Mouse (Mus musculus) C2C12 (cell line): ENCODE data around the gene Lef1. TPM values are rescaled to one million over a fixed set of nuclear protein-coding genes. Genes with fewer than 3 reads are reported as not detected.

Experiments used
- H3K27me3 ChIP-seq: one replicate; pipeline ENCODE4 v1.6.1; 2011; ENCODE audit not compliant: control insufficient read depth, insufficient read depth, insufficient read length
- H3K36me3 ChIP-seq: one replicate; pipeline ENCODE4 v1.6.1; 2011; ENCODE audit not compliant: control insufficient read depth, insufficient read depth
- H3K4me3 ChIP-seq: one replicate; pipeline ENCODE4 v1.5.1; 2011; ENCODE audit warnings: mild to moderate bottlenecking, control low read depth; ENCODE audit not compliant: poor library complexity, insufficient read depth, severe bottlenecking
- H3K79me2 ChIP-seq: one replicate; pipeline ENCODE4 v1.6.1; 2011; ENCODE audit not compliant: control insufficient read depth, insufficient read depth
- H3K79me3 ChIP-seq: one replicate; pipeline ENCODE4 v1.6.1; 2011; ENCODE audit warnings: low read depth, control low read depth
- H3ac ChIP-seq: one replicate; pipeline ENCODE3; 2011; ENCODE audit warnings: low read depth; ENCODE audit not compliant: control insufficient read depth, insufficient read length
- CEBPB ChIP-seq: IDR thresholded peaks from one replicate; pipeline ENCODE4 v1.6.1; 2011; ENCODE audit warnings: low read depth, mild to moderate bottlenecking, control low read depth, moderate library complexity
- CTCF ChIP-seq: IDR thresholded peaks from one replicate; pipeline ENCODE4 v1.5.1; 2011; ENCODE audit not compliant: control insufficient read depth, insufficient read depth, insufficient read length
- FOSL1 ChIP-seq: IDR thresholded peaks from one replicate; pipeline ENCODE4 v1.8.0; 2011; ENCODE audit warnings: mild to moderate bottlenecking, low read length; ENCODE audit not compliant: poor library complexity, insufficient read depth, severe bottlenecking
- MAX ChIP-seq: IDR thresholded peaks from one replicate; pipeline ENCODE4 v1.6.1; 2011; ENCODE audit warnings: mild to moderate bottlenecking, control low read depth
- MYOD1 ChIP-seq: IDR thresholded peaks from one replicate; pipeline ENCODE4 v1.6.1; 2011; ENCODE audit warnings: low read depth; ENCODE audit not compliant: control insufficient read depth, insufficient read length
- MYOG ChIP-seq: IDR thresholded peaks from one replicate; pipeline ENCODE4 v1.6.1; 2011; ENCODE audit not compliant: control insufficient read depth, insufficient read length; ENCODE audit errors: extremely low read depth
- USF1 ChIP-seq: IDR thresholded peaks from one replicate; pipeline ENCODE4 v1.6.1; 2011; ENCODE audit warnings: low read depth, mild to moderate bottlenecking, control low read depth, moderate library complexity
- polyA plus RNA-seq: library from polyadenylated mRNA; unstranded; fragments of >200 nt; fragmentation: generic; extraction: Trizol; gene quantifications from one replicate; pipeline ENCODE4 v1.2.1, GENCODE M21; 2012; ENCODE audit warnings: missing spikeins

The Lef1 gene
- polyA plus RNA-seq, 1 experiment, result 4.6 TPM

DNA sequence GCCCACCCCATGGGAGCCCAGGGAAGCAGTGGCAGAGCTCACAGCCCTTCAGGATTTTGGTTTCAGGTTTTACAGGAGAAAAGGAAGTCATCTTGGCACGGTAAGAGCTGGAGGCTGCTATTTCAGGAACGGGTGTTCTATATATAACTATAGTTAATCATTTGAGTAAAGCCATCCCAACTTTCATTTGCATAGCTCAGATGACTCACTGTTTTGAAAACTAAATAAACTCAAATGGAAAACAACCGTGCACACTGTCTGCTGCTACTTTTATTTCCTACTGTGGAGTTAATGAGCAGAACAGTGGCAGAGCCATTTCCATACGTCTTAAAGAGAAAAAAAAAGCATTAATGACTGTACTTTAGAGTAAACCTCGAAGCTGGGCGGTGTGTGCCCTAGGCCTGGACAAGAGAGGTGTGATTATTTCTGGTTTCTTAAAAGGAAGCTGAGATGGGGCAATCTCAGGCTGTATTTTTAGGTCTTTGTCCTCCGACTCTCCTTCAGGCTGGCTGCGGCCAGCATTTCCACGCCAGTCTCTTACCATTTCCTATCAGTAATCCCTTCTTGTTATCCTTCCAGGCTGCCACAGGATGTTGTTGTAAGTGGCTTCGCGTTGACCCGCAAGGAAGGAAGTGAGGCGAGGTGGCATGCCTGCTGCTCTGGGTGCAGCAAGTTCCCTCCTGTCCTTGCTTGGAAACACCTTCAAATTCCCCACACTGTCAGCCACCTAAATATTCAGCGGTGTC is 29.2 kb downstream of the Lef1 start:
- TF ChIP-seq CEBPB (no peak), FOSL1 (no peak), CTCF (no peak), MAX (no peak), USF1 (no peak), MYOD1 (no peak), MYOG (no peak)
- no peaks in the 10 kb centered on the region for H3K36me3 ChIP-seq
- no peaks in the 10 kb centered on the region for H3K79me2 ChIP-seq
- H3K27me3 ChIP-seq, result no peaks in the 10 kb centered on the region
- no peak overlapping the region for H3ac ChIP-seq
- no peaks in the 10 kb centered on the region for H3K79me3 ChIP-seq
- no peak overlapping the region for H3K4me3 ChIP-seq

DNA sequence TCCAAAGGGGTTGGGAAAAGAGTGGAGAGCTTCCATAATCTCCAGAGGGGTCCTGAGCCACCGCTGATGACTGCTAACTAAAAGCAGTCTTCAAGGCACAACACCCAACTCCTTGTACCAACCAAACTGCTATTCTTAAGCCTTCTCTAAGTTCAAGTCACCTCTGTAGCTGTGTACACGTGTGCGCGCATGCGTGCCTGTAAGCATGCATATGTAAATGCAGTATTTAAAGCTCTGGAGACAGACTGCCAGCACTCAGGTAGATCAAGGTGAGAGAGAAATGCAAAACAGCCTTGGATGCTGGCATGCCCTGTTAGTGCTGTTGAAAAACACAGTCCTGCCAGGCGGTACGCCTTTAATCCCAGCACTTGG is 29.8 kb downstream of the Lef1 start:
- H3K27me3 ChIP-seq, result no peaks in the 10 kb centered on the region
- no peaks in the 10 kb centered on the region for H3K36me3 ChIP-seq
- H3K4me3 ChIP-seq, result no peak overlapping the region
- no peak overlapping the region for H3ac ChIP-seq
- TF ChIP-seq MYOG (no peak), FOSL1 (no peak), MAX (no peak), MYOD1 (no peak), USF1 (no peak)
- H3K79me2 ChIP-seq, result no peaks in the 10 kb centered on the region
- no peaks in the 10 kb centered on the region for H3K79me3 ChIP-seq

DNA sequence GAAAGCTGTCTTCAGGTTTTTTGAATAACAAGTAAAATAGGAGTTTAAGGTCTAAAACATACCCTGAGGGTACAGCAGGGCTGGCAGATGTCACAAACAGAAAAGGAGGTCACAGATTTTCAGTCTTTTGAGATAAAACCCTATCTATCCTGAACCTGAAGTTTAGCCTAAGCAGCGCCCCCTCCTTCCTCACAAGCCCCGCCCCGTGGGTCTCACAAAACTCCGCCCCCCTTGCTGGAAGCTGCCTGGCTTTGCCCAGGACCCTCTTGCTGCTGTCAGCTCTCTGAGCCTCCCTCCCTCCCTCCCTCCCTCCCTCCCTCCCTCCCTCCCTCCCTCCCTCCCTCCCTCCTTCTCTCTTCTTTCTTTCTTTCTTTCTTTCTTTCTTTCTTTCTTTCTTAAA is 31.3 kb downstream of the Lef1 start:
- Histone ChIP-seq H3K27me3 (no peaks in the 10 kb centered on the region), H3K36me3 (no peaks in the 10 kb centered on the region), H3K79me3 (no peaks in the 10 kb centered on the region), H3K79me2 (no peaks in the 10 kb centered on the region), H3ac (no peak overlapping the region), H3K4me3 (no peak overlapping the region)
- TF ChIP-seq CEBPB (no peak), MAX (no peak), USF1 (no peak), MYOG (no peak), FOSL1 (no peak), CTCF (no peak), MYOD1 (no peak)

DNA sequence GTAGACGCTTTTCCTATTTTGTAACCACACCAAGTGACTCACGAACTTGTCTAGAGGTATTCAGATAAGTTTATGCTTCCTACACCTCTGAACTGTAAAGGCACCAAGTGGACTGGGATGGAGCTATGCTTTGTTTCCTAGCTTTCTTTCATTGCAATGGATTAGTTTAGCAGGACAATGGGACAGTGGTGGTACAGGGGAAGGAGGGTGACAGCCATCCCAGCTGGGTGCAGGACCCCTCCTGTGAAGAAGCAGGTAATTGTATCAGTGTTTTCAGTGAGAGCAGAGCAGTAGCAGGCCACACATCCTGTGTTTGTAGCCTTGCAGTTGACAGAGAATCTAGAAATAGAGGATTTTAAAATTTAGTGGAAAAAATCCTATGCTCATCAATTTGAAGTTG is 34.0 kb downstream of the Lef1 start:
- Histone ChIP-seq H3K27me3 (no peaks in the 10 kb centered on the region), H3K79me3 (no peaks in the 10 kb centered on the region), H3K36me3 (no peaks in the 10 kb centered on the region), H3K4me3 (no peak overlapping the region), H3K79me2 (no peaks in the 10 kb centered on the region), H3ac (no peak overlapping the region)
- TF ChIP-seq USF1, result no peak
- no peak for TF ChIP-seq MYOD1
- TF ChIP-seq CEBPB, result no peak
- TF ChIP-seq MAX, result no peak
- no peak for TF ChIP-seq CTCF
- TF ChIP-seq MYOG, result no peak
- TF ChIP-seq FOSL1, result no peak

DNA sequence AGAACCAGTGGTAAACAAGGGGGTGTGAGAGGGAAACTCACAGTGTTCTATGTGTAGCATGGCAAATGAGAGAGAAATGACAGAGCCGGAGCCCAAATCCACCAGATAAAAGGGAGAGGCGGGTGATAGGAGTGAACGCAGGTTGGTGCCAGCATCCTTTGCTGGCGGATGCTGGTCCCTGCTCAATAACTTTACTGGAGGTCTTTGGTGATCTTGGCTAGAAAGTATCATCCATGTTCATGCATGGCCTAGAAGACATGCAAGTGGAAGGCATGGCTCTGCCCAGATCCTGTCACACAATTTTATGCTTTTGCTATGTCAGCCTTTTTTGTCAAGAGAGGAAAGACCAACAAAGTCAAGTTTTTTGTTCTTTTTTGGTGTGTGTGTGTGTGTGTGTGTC is 42.6 kb downstream of the Lef1 start:
- TF ChIP-seq USF1 (no peak), MAX (no peak), MYOG (no peak), CTCF (no peak), FOSL1 (no peak), CEBPB (no peak), MYOD1 (no peak)
- no peaks in the 10 kb centered on the region for H3K36me3 ChIP-seq
- H3K79me2 ChIP-seq, result no peaks in the 10 kb centered on the region
- no peaks in the 10 kb centered on the region for H3K79me3 ChIP-seq
- H3ac ChIP-seq, result no peak overlapping the region
- no peaks in the 10 kb centered on the region for H3K27me3 ChIP-seq
- H3K4me3 ChIP-seq, result no peak overlapping the region

DNA sequence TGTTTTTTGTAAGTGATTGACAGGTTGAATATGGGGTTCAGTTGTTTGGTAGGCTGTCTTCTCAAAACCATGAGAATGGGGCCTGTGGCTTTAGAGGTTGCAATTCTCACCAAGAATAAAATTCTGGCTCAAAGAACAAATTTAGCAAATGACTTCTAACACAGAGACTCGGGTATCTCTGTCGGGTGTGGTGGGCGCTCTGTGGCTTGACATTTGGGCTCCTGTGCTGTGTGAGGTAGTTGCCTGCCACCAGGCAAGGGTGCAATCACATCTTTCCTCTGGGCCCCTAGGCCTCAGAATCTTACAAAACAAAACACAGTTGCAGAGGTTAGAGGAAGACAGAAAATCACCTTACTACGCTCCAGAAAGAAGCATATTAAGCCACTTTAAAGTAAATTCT is 43.6 kb downstream of the Lef1 start:
- H3K36me3 ChIP-seq, result no peaks in the 10 kb centered on the region
- no peak overlapping the region for H3K4me3 ChIP-seq
- H3K79me3 ChIP-seq, result no peaks in the 10 kb centered on the region
- H3K79me2 ChIP-seq, result no peaks in the 10 kb centered on the region
- H3K27me3 ChIP-seq, result no peaks in the 10 kb centered on the region
- no peak for TF ChIP-seq MYOD1
- no peak for TF ChIP-seq CEBPB
- TF ChIP-seq MAX, result no peak
- TF ChIP-seq MYOG, result no peak
- no peak for TF ChIP-seq FOSL1
- no peak for TF ChIP-seq USF1
- TF ChIP-seq CTCF, result no peak
- H3ac ChIP-seq, result no peak overlapping the region
